Mouse (Mus musculus) midbrain, embryonic 10.5 days (tissue): ENCODE results near the gene Nos1. TPM values are rescaled to one million over a fixed set of nuclear protein-coding genes. Genes with fewer than 3 reads are reported as not detected.

ENCODE experiments used
- DNase-seq: peaks from one replicate; pipeline ENCODE4 v3.0.0-alpha.2; 2017; ENCODE audit warnings: low spot score
- H3K27ac ChIP-seq: fragments of 300-500 bp; sonication (generic); replicated peaks from 2 replicates; pipeline ENCODE4 v1.5.1; 2016; ENCODE audit warnings: mild to moderate bottlenecking
- H3K27me3 ChIP-seq: fragments of 300-500 bp; sonication (generic); 2 replicates; pipeline ENCODE4 v1.6.1; 2016; ENCODE audit warnings: low read depth, mild to moderate bottlenecking; ENCODE audit not compliant: poor library complexity, severe bottlenecking
- H3K36me3 ChIP-seq: fragments of 300-500 bp; sonication (generic); 2 replicates; pipeline ENCODE4 v1.6.1; 2016; ENCODE audit warnings: mild to moderate bottlenecking, moderate library complexity
- H3K4me1 ChIP-seq: fragments of 300-500 bp; sonication (generic); 2 replicates; pipeline ENCODE4 v1.6.1; 2016
- H3K4me3 ChIP-seq: fragments of 300-500 bp; sonication (generic); 2 replicates; pipeline ENCODE4 v1.5.1; 2016; ENCODE audit warnings: mild to moderate bottlenecking, moderate library complexity
- H3K9me3 ChIP-seq: fragments of 300-500 bp; sonication (generic); replicated peaks from 2 replicates; pipeline ENCODE4 v1.6.1; 2016; ENCODE audit warnings: mild to moderate bottlenecking
- WGBS: fragments of 180-500 bp; shearing (Covaris S2); methylation state at CpG from one replicate; pipeline ENCODE4 v1.1.7; 2016; 5-methylcytosine and 5-hydroxymethylcytosine counted together
- polyA plus RNA-seq: library from polyadenylated mRNA; unstranded; fragments of >200 nt; fragmentation: Nextera tagmentation; extraction: Ambion mirVana; gene quantifications from 2 replicates; pipeline ENCODE4 v1.2.1, GENCODE M21; 2016

Gene Nos1
- polyA plus RNA-seq, 1 experiment from 2014 or later, result 0.25 TPM

DNA sequence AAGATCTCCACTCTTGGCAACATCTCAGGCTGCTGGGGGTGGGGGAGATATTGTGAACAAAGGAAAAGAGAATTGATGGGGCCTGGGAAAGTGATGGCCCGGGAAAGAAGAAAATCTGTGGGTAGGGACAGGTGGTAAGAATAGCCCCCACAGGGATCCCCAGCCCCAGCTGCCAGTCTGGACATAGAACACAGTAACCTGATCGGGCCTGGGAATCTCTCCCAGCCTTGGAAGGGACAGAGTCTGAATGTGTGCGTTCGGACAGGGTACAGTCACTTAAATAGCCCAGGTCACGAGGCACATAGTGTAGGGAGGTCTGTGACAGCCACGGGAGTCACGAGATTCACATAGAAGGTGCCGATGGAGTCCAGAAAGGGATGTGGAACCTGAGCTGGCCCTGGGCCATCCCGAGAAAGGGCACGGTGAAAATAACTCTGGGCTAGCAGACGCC is 21.3 kb downstream of the Nos1 start:
- 91% methylated on average over 11 of the region's 11 CpGs for WGBS
- no peak overlapping the region for H3K27ac ChIP-seq
- H3K36me3 ChIP-seq, result no peaks in the 10 kb centered on the region
- no peak for DNase-seq
- no peaks in the 10 kb centered on the region for H3K27me3 ChIP-seq
- H3K4me1 ChIP-seq, result peaks cover 7% of the 10 kb centered on the region; the same call in 1 of the 2 replicates
- no peaks in the 10 kb centered on the region for H3K9me3 ChIP-seq
- no peak overlapping the region for H3K4me3 ChIP-seq

DNA sequence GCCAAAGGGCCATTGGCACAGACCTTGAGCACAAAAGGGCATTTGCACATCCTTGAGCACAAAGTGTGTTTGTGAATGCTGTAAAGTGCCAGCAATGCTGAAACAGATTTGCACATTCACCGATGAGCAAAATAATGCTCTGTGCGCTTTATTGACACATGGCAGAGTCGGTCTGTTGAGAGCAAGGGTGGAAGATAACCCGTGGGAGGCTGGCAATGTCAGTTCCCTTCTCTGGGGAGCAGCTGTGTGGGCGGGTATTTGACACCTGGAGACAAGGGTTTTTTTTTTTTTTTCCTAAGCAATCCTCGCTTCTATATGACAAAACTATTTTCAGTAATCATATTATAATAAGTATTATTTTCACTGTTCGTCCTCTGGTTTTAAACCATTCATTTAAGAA is 22.7 kb downstream of the Nos1 start:
- no peak overlapping the region for H3K4me3 ChIP-seq

DNA sequence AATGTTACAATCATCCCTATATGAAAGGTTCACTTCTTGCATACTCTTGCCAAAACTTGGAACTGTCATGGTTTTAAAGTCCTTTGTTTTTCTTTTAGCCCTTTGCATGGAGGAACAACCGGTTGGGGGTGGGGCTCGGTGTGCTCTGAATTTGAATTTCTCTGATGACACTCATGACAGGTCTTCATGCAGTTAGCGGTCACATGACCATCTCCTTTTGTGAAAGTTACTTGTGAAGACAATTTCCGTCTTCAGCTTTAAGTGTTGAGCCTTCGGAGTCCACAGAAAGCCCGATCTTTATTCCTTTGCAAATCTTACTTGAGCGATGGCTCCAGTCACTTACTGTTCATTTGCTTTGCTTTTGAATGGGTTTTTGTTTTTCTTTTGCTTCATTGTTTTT is 30.1 kb downstream of the Nos1 start:
- H3K36me3 ChIP-seq, result no peaks in the 10 kb centered on the region
- no peak overlapping the region for H3K4me3 ChIP-seq
- H3K27me3 ChIP-seq, result no peaks in the 10 kb centered on the region
- DNase-seq, result no peak
- WGBS, result 91% methylated on average over 7 of the region's 7 CpGs
- no peaks in the 10 kb centered on the region for H3K4me1 ChIP-seq
- H3K27ac ChIP-seq, result no peak overlapping the region
- no peaks in the 10 kb centered on the region for H3K9me3 ChIP-seq

More for the DNA sequence above, 22.7 kb downstream of the Nos1 start:
- 84% methylated on average over 7 of the region's 7 CpGs for WGBS
- DNase-seq, result no peak
- Histone ChIP-seq H3K4me1 (peaks cover 7% of the 10 kb centered on the region; the same call in 1 of the 2 replicates), H3K27ac (no peak overlapping the region), H3K36me3 (no peaks in the 10 kb centered on the region), H3K9me3 (no peaks in the 10 kb centered on the region), H3K27me3 (no peaks in the 10 kb centered on the region)

DNA sequence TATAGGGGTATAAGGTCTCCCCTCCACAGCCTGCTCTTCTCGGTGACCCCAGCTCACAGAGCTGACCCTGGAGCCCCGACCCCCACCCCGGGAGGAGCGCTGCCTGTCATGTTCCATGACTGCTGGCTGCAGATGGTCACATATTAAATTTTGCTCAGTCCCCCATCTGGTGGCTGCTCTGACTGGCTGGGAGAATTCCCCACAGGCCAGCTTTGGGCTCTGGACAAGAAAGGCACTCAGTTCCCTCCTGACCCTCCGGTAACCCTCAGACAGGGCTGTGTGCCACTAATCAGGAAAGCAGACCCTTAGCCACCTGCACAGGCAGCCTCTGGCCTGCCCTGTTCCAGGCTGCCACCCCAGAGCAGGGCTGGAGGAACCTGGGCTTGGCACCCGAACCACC is 38.0 kb downstream of the Nos1 start:
- Histone ChIP-seq H3K4me3 (no peak overlapping the region), H3K27ac (peak overlapping the region; percentile 52)
- WGBS, result 76% methylated on average over 6 of the region's 6 CpGs

DNA sequence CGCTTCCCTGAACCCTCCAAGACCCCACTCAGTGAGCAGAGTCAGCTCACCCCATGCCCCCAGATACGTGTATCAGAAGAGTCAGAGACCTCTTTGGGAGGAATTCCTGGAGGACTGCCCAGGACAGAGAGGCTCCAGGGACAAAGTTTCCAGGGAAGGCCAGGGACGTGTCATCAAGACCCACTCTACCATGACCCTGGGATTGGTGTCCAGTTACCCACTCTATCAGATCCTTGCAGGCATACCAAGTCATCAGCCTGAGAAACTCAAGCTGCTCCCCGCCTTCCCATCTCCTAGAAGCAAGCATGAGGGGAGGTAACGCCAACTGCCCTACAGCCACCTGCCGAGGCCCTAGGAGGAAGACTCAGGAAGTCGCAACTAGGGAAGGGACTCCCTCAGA is 39.6 kb downstream of the Nos1 start:
- no peak for DNase-seq
- Histone ChIP-seq H3K36me3 (no peaks in the 10 kb centered on the region), H3K9me3 (no peaks in the 10 kb centered on the region), H3K4me3 (no peak overlapping the region), H3K27me3 (no peaks in the 10 kb centered on the region), H3K4me1 (peaks cover 12% of the 10 kb centered on the region; the same call in 1 of the 2 replicates), H3K27ac (0 out of 2 replicates have a peak overlapping the region, but pooled peaks have one; percentile 28)
- 68% methylated on average over 7 of the region's 7 CpGs for WGBS

More for the DNA sequence above, 38.0 kb downstream of the Nos1 start:
- no peaks in the 10 kb centered on the region for H3K9me3 ChIP-seq
- peaks cover 7% of the 10 kb centered on the region; the same call in 1 of the 2 replicates for H3K4me1 ChIP-seq
- no peak for DNase-seq
- no peaks in the 10 kb centered on the region for H3K36me3 ChIP-seq
- H3K27me3 ChIP-seq, result no peaks in the 10 kb centered on the region

- Histone ChIP-seq H3K4me1 (peaks cover 9% of the 10 kb centered on the region; the same call in 1 of the 2 replicates), H3K36me3 (no peaks in the 10 kb centered on the region), H3K4me3 (no peak overlapping the region), H3K9me3 (no peaks in the 10 kb centered on the region), H3K27me3 (no peaks in the 10 kb centered on the region), H3K27ac (no peak overlapping the region)
- WGBS, result 89% methylated on average over 9 of the region's 9 CpGs
- no peak for DNase-seq
These were observed 43.0 kb downstream of the Nos1 start for GRCm38 (mm10) chr5:117823811-117824210.

DNA sequence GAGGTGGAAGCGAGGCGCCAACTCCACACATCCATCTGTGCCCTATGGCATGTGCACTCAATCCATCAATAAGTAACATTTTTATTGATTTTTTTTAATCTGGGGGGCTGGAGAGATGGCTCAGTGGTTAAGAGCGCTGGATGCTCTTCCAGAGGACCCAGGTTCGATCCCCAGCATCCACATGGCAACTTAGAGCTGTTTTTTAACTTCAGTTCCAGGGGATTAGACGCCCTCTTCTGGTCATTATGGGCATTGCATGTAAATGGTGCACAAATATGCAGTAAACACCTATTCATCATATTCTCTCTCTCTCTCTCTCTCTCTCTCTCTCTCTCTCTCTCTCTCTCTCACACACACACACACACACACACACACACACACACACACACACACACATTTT is 43.7 kb downstream of the Nos1 start:
- H3K4me1 ChIP-seq, result 0 out of 2 replicates have a peak, but pooled peaks cover 6% of the 10 kb centered on the region
- H3K27me3 ChIP-seq, result no peaks in the 10 kb centered on the region
- H3K9me3 ChIP-seq, result no peaks in the 10 kb centered on the region
- no peak overlapping the region for H3K4me3 ChIP-seq
- no peaks in the 10 kb centered on the region for H3K36me3 ChIP-seq
- DNase-seq, result no peak
- H3K27ac ChIP-seq, result no peak overlapping the region
- 71% methylated on average over 5 of the region's 5 CpGs for WGBS

- no peaks in the 10 kb centered on the region for H3K36me3 ChIP-seq
- H3K9me3 ChIP-seq, result no peaks in the 10 kb centered on the region
- H3K27ac ChIP-seq, result no peak overlapping the region
- DNase-seq, result no peak
- H3K4me3 ChIP-seq, result no peak overlapping the region
- 70% methylated on average over 11 of the region's 11 CpGs for WGBS
- H3K27me3 ChIP-seq, result no peaks in the 10 kb centered on the region
- H3K4me1 ChIP-seq, result 0 out of 2 replicates have a peak, but pooled peaks cover 6% of the 10 kb centered on the region
These were observed 44.5 kb downstream of the Nos1 start for GRCm38 (mm10) chr5:117825336-117825735.

- Histone ChIP-seq H3K27me3 (no peaks in the 10 kb centered on the region), H3K4me3 (no peak overlapping the region), H3K27ac (no peak overlapping the region), H3K4me1 (0 out of 2 replicates have a peak, but pooled peaks cover 6% of the 10 kb centered on the region), H3K9me3 (no peaks in the 10 kb centered on the region), H3K36me3 (no peaks in the 10 kb centered on the region)
- DNase-seq, result no peak
- WGBS, result 94% methylated on average over 6 of the region's 6 CpGs
These were observed 46.5 kb downstream of the Nos1 start for GRCm38 (mm10) chr5:117827366-117827765.

DNA sequence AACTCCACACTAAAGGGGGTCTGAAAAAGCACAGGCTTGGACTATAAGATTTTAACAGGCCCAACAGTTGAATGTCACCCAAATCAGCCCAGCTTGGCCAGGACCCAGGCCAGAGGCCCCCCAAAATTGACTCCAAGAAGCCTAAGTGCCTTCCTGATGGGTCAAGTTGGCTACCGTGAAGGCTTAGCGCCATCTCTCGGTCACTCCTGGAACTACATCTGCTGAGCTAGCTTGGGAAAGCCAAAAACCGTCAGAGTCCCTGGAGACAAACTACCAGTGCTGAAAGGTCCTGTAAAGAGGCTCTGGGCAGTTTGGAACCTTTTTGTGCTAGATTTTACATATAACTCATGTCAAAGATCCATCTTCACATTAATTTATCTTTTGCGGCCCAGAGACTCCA is 56.1 kb downstream of the Nos1 start:
- H3K4me3 ChIP-seq, result no peak overlapping the region
- H3K4me1 ChIP-seq, result peaks cover 35% of the 10 kb centered on the region
- peak; percentile 79 for DNase-seq
- peaks cover 48% of the 10 kb centered on the region for H3K27me3 ChIP-seq
- no peak overlapping the region for H3K27ac ChIP-seq
- no peaks in the 10 kb centered on the region for H3K36me3 ChIP-seq
- WGBS, result 10% methylated on average over 5 of the region's 5 CpGs
- 0 out of 2 replicates have a peak, but pooled peaks cover 4% of the 10 kb centered on the region for H3K9me3 ChIP-seq

DNA sequence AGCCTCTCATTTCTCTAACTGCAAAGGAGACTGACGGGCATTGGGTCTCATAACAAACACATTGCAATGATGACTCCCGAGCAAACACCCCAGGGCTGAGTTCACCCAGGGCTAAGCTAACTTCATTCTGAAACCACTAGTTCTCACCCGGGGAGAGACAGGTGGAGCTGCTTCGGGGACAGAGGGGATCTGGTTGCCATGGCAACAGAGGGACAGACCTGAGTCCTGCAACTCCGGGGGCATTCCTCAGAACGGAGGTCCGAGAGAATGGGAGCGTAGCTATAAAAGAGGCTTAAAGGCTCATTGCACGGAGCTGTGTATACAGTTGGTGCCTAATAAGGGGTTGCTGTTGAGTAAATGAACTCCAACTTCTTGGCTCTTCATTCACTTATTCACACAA is 56.9 kb downstream of the Nos1 start:
- H3K27me3 ChIP-seq, result peaks cover 56% of the 10 kb centered on the region
- H3K4me3 ChIP-seq, result no peak overlapping the region
- H3K9me3 ChIP-seq, result 0 out of 2 replicates have a peak, but pooled peaks cover 4% of the 10 kb centered on the region
- no peaks in the 10 kb centered on the region for H3K36me3 ChIP-seq
- 18% methylated on average over 9 of the region's 9 CpGs for WGBS
- H3K27ac ChIP-seq, result no peak overlapping the region
- peak; percentile 36 for DNase-seq
- peaks cover 43% of the 10 kb centered on the region for H3K4me1 ChIP-seq

GRCm38 (mm10) chr5:117839501-117839900 is 58.7 kb downstream of the Nos1 start:
- Histone ChIP-seq H3K36me3 (no peaks in the 10 kb centered on the region), H3K27me3 (peaks cover 74% of the 10 kb centered on the region), H3K9me3 (0 out of 2 replicates have a peak, but pooled peaks cover 2% of the 10 kb centered on the region), H3K27ac (no peak overlapping the region), H3K4me1 (peaks cover 47% of the 10 kb centered on the region), H3K4me3 (no peak overlapping the region)
- no peak for DNase-seq
- WGBS, result 84% methylated on average over 7 of the region's 7 CpGs

DNA sequence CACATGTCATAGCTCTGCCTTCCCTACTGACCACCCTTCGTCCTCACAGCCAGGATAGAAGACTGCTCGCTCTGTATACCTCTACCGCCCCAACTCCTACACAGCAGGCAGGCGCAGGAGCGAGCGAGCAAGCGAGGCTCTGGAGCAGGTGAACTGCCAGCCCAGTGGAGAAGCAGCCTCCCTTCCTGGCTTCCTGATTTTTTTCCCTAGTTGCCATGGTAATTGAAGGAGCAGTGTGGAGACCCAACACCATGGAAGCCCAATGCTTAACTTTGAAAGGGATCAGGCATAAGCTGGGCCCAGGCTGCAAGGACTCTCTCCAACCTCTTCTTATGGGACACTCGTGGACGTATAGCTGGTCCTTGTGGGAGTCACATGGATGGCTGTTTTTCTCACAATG is 59.4 kb downstream of the Nos1 start:
- 28% methylated on average over 9 of the region's 9 CpGs for WGBS
- Histone ChIP-seq H3K9me3 (no peaks in the 10 kb centered on the region), H3K4me1 (peaks cover 47% of the 10 kb centered on the region), H3K27me3 (peaks cover 81% of the 10 kb centered on the region), H3K4me3 (no peak overlapping the region), H3K36me3 (no peaks in the 10 kb centered on the region), H3K27ac (no peak overlapping the region)
- DNase-seq, result no peak
